Mouse (Mus musculus) layer of hippocampus, adult 2 months (tissue): ENCODE measurements at regions not wholly inside any gene's neighbourhood (a gene's known extent, or its start where the extent isn't known, plus 50 kb on each side); places are given as distances from the start of the nearest gene placed in this dataset.
A peak's percentile ranks its signal among the peaks of the same experiment; 100 is the strongest.
"Not testable (repeated sequence)": the region's sequence is repeated elsewhere in the genome, so short reads cannot be mapped to it uniquely, and the experiment has no call there.

Experiments
- DNase-seq, 2 experiments: peaks; one replicate each; pipeline ENCODE4 v3.0.0; 2022; ENCODE audit warnings: low spot score in 2 of 2
- H3K27ac ChIP-seq: fragments of 200-600 bp; 2 replicates; pipeline ENCODE4 v1.8.1; 2022
- H3K4me3 ChIP-seq: fragments of 200-600 bp; 2 replicates; pipeline ENCODE4 v1.8.1; 2022; ENCODE audit warnings: mild to moderate bottlenecking
- CTCF ChIP-seq: fragments of 200-600 bp; conservative IDR thresholded peaks from 2 replicates; pipeline ENCODE4 v1.8.1; 2022; ENCODE audit warnings: antibody characterized with exemption, mild to moderate bottlenecking, moderate library complexity

- H3K4me3 ChIP-seq, H3K27ac ChIP-seq, DNase-seq: not testable (repeated sequence)
Observed at GRCm38 (mm10) chr2:16811401-16812281, 455.5 kb downstream of the Plxdc2 start.

GRCm38 (mm10) chr2:16820442-16820841, 464.3 kb downstream of the Plxdc2 start:
- TF ChIP-seq CTCF: no peak
- Histone ChIP-seq H3K4me3 (no peak overlapping the region), H3K27ac (no peak overlapping the region)
- DNase-seq: peak in 1 of 2 experiments; percentile 3

GRCm38 (mm10) chr2:16824681-16825230, 468.7 kb downstream of the Plxdc2 start:
- no peak overlapping the region for H3K4me3 ChIP-seq
- TF ChIP-seq CTCF: no peak
- H3K27ac ChIP-seq: no peak overlapping the region
- no peak for DNase-seq

GRCm38 (mm10) chr2:16827266-16827665, 471.2 kb downstream of the Plxdc2 start:
- H3K4me3 ChIP-seq: no peak overlapping the region
- H3K27ac ChIP-seq: no peak overlapping the region

GRCm38 (mm10) chr2:16835960-16836359, 479.9 kb downstream of the Plxdc2 start:
- Histone ChIP-seq H3K4me3 (no peak overlapping the region), H3K27ac (no peak overlapping the region)
- DNase-seq: no peak
- TF ChIP-seq CTCF: no peak

More at GRCm38 (mm10) chr2:16827266-16827665, 471.2 kb downstream of the Plxdc2 start:
- TF ChIP-seq CTCF: no peak
- no peak for DNase-seq

- peak; percentile 24 for TF ChIP-seq CTCF
- no peak for DNase-seq
- Histone ChIP-seq H3K27ac (no peak overlapping the region), H3K4me3 (no peak overlapping the region)
Observed at GRCm38 (mm10) chr2:16838718-16839117, 482.6 kb downstream of the Plxdc2 start.

GRCm38 (mm10) chr2:16849916-16850315, 493.8 kb downstream of the Plxdc2 start:
- DNase-seq: peak; percentile 10 to 11
- no peak for TF ChIP-seq CTCF
- Histone ChIP-seq H3K4me3 (no peak overlapping the region), H3K27ac (peak overlapping the region; percentile 23; the same call in 1 of the 2 replicates)

- DNase-seq: no peak
- TF ChIP-seq CTCF: no peak
- Histone ChIP-seq H3K27ac (no peak overlapping the region), H3K4me3 (no peak overlapping the region)
Observed at GRCm38 (mm10) chr2:16860056-16860455, 504.0 kb downstream of the Plxdc2 start.

GRCm38 (mm10) chr2:16866163-16866852, 510.2 kb downstream of the Plxdc2 start:
- no peak overlapping the region for H3K27ac ChIP-seq
- TF ChIP-seq CTCF: no peak
- DNase-seq: no peak

GRCm38 (mm10) chr2:16892381-16892780, 536.3 kb downstream of the Plxdc2 start:
- H3K4me3 ChIP-seq, H3K27ac ChIP-seq, DNase-seq: not testable (repeated sequence)

More at GRCm38 (mm10) chr2:16866163-16866852, 510.2 kb downstream of the Plxdc2 start:
- no peak overlapping the region for H3K4me3 ChIP-seq

- no peak overlapping the region for H3K4me3 ChIP-seq
- no peak for DNase-seq
- no peak for TF ChIP-seq CTCF
- H3K27ac ChIP-seq: no peak overlapping the region
Observed at GRCm38 (mm10) chr2:16909246-16910038, 553.3 kb downstream of the Plxdc2 start.

GRCm38 (mm10) chr2:16914633-16915032, 558.5 kb downstream of the Plxdc2 start:
- peak in 1 of 2 experiments; percentile 12 for DNase-seq
- no peak overlapping the region for H3K4me3 ChIP-seq
- peak; percentile 77 for TF ChIP-seq CTCF
- no peak overlapping the region for H3K27ac ChIP-seq
